Mouse (Mus musculus): ENCODE measurements around the gene Sphk2. TPM values are rescaled to one million over a fixed set of nuclear protein-coding genes. Genes with fewer than 3 reads are reported as not detected.
"Not testable (repeated sequence)": the region's sequence is repeated elsewhere in the genome, so short reads cannot be mapped to it uniquely, and the experiment has no call there.

Gene Sphk2
- polyA plus RNA-seq, 1 experiment from 2014 or later = 16.7 TPM

DNA sequence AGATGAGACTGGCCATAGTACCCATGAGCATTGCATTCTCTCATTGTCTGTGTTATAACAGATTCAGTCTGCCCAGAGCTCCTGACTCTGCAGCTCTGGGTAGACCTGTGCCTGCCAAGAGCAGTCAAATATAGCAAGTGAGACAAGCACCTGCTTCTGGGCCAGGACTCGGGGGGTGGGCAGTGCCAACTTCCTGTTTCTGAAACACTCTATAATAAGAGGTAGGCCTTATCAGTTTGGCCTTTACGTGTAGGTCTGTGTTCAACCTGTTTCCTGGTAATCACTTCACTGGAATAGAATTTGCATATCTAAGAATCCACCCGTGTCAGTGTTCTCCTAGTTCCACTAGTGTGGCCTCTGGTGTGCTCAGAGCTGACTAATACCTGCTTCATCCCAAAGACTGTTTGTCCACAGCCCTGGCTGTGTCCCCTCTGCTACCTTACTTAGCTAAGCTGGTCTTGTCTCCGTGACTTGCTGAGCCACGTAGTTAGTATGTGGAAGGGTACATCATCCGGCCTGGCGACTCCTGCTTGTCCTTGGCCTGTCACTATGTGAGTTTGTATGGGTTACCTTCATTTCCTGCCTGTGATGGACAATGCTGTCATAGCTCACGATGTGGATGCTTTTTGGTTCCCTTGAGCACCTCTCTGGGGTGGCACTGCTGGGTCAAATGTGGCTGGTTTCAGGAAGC lies 36.6 kb downstream of the Sphk2 start:
- Histone ChIP-seq H3K4me2 (replicated peaks) (no peak overlapping the region), H3K36me3 (replicated peaks; ENCODE audit: control insufficient read depth, insufficient read depth) (no peaks in the 10 kb centered on the region), H3K27ac (no peak overlapping the region), H3K4me3 (replicated peaks; ENCODE audit: low read length) (no peak overlapping the region), H3K27me3 (ENCODE audit: control insufficient read depth, insufficient read depth, low read length) (no peaks in the 10 kb centered on the region), H3K9ac (no peak overlapping the region), H3K9me3 (ENCODE audit: control insufficient read depth, low read length) (no peaks in the 10 kb centered on the region), H3K4me1 (replicated peaks; ENCODE audit: control insufficient read depth, insufficient read depth, low read length) (no peaks in the 10 kb centered on the region)
- no peak for DNase-seq (ENCODE audit: low spot score)
- WGBS = 83% methylated on average over 8 of the region's 8 CpGs
- ATAC-seq (ENCODE audit: low FRiP score) = no peak

DNA sequence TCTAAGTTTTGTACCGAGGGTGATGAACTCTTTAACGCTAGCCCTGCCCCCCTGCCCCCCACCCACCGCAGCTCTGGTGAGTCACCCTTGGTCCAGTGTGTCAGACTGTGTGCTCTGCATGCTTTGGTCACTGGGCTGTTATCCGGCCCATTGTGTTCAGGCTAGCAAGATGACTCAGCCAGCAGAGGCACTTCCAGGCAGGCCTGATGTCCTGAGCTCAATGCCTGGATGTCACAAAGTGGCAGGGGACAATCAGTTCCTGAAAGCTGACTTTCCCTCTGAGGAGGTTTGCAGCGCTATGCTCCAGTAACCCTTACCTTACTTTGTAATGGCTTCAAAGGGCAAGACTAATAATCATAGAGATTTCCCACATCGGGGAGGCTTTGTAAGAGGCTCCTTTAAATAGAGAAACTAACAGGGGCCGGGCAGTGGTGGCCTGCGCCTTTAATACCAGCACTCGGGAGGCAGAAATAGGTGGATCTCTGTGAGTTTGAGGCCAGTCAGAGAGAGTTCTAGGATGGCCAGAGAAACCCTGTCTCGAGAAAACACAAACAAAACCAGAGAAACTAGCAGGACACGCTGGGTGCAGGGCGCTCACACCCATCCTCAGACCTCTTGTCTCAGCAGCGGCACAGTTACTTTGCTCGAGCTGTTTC lies 37.7 kb downstream of the Sphk2 start:
- Histone ChIP-seq H3K36me3 (replicated peaks; ENCODE audit: control insufficient read depth, insufficient read depth) (no peaks in the 10 kb centered on the region), H3K27me3 (ENCODE audit: control insufficient read depth, insufficient read depth, low read length) (no peaks in the 10 kb centered on the region), H3K9me3 (ENCODE audit: control insufficient read depth, low read length) (no peaks in the 10 kb centered on the region), H3K9ac (no peak overlapping the region), H3K4me1 (replicated peaks; ENCODE audit: control insufficient read depth, insufficient read depth, low read length) (no peaks in the 10 kb centered on the region), H3K4me2 (replicated peaks) (no peak overlapping the region), H3K27ac (no peak overlapping the region), H3K4me3 (replicated peaks; ENCODE audit: low read length) (no peak overlapping the region)
- 60% methylated on average over 14 of the region's 14 CpGs for WGBS
- DNase-seq (ENCODE audit: low spot score) (no peak), ATAC-seq (ENCODE audit: low FRiP score) (no peak)

DNA sequence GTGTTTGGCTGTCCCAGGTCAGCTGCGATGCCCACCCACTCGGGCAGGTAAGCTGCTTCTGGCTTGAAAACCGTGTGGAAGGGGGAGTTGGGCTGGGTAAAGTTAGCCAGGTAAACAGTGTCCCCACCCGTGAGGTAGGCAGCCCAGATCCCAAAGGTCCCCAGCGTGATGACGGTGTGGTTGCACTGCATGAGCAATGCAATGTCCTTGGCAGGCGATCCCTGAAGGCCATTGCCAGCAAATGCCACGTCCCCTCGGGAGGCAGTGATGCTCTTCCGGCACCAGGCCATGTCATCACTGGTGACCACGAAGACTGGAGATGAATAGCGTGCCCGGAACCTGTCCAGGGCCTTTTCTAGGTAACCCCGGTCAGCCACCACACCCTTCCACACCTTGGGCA lies 39.3 kb downstream of the Sphk2 start:
- H3K27me3 ChIP-seq (ENCODE audit: control insufficient read depth, insufficient read depth, low read length) = no peaks in the 10 kb centered on the region
- no peaks in the 10 kb centered on the region for H3K36me3 ChIP-seq (replicated peaks; ENCODE audit: control insufficient read depth, insufficient read depth)
- no peak overlapping the region for H3K9ac ChIP-seq
- no peak overlapping the region for H3K27ac ChIP-seq
- ATAC-seq (ENCODE audit: low FRiP score) (no peak), DNase-seq (ENCODE audit: low spot score) (no peak)
- WGBS = 93% methylated on average over 14 of the region's 14 CpGs
- no peak overlapping the region for H3K4me3 ChIP-seq (replicated peaks; ENCODE audit: low read length)
- no peaks in the 10 kb centered on the region for H3K4me1 ChIP-seq (replicated peaks; ENCODE audit: control insufficient read depth, insufficient read depth, low read length)
- H3K9me3 ChIP-seq (ENCODE audit: control insufficient read depth, low read length) = no peaks in the 10 kb centered on the region
- no peak overlapping the region for H3K4me2 ChIP-seq (replicated peaks)

DNA sequence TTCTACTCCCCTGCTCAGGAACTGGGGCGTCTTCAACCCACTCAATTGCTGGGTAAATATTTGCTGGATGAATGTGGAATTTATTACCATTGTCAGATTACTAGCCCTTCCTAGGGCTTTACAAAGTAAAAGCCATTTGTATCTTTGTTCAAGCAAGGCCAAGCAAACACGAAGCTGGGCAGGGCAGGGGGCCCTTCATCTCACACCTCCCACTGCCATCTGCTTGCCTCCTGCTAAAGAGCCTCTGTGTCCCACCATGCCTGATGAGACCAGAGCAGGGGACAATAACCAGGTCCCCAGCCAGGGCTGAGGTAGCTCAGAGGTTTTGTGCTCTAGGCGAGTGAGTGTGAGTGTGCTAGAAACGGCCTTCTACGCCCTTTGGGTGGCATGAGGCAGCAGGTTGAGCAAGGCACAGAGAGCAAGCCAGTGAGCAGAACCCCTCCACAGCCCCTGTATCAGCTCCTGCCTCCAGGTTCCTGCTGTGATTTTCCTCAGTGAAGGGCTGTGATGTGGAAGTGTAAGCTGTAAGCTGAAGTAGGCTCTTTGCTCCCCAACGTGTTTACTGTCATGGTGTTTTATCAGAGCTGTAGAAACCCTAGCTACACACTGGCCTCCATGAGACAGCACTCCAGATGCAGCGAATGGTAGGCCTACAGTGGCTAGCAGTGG lies 40.0 kb downstream of the Sphk2 start:
- Histone ChIP-seq H3K9ac (no peak overlapping the region), H3K4me3 (replicated peaks; ENCODE audit: low read length) (no peak overlapping the region), H3K9me3 (ENCODE audit: control insufficient read depth, low read length) (no peaks in the 10 kb centered on the region), H3K36me3 (replicated peaks; ENCODE audit: control insufficient read depth, insufficient read depth) (no peaks in the 10 kb centered on the region), H3K4me1 (replicated peaks; ENCODE audit: control insufficient read depth, insufficient read depth, low read length) (no peaks in the 10 kb centered on the region), H3K4me2 (replicated peaks) (no peak overlapping the region), H3K27ac (no peak overlapping the region), H3K27me3 (ENCODE audit: control insufficient read depth, insufficient read depth, low read length) (no peaks in the 10 kb centered on the region)
- WGBS = 78% methylated on average over 7 of the region's 7 CpGs
- DNase-seq (ENCODE audit: low spot score) = no peak
- no peak for ATAC-seq (ENCODE audit: low FRiP score)

DNA sequence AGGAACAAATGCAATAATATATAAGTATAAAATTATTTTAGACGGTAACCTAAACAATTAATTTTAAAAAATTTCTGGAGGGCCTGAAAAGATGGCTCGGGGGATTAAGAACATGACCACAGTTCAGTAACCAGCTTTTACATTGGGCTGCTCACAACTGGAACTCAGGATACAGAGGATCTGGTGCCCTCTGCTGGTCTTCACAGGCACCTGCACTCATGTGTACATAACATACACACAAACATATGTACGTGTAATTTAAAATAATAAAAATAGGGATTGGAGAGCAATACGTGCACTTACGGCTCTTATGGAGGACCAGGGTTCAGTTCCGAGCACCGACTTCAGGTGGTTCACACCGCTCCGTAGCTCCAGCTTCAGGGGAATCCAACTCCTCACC lies 48.9 kb downstream of the Sphk2 start:
- H3K4me2 ChIP-seq (replicated peaks) = no peak overlapping the region
- H3K27me3 ChIP-seq (ENCODE audit: control insufficient read depth, insufficient read depth, low read length) = no peaks in the 10 kb centered on the region
- H3K36me3 ChIP-seq (replicated peaks; ENCODE audit: control insufficient read depth, insufficient read depth) = no peaks in the 10 kb centered on the region
- DNase-seq (ENCODE audit: low spot score) = no peak
- H3K4me1 ChIP-seq (replicated peaks; ENCODE audit: control insufficient read depth, insufficient read depth, low read length) = no peaks in the 10 kb centered on the region
- no peaks in the 10 kb centered on the region for H3K9me3 ChIP-seq (ENCODE audit: control insufficient read depth, low read length)
- H3K4me3 ChIP-seq (replicated peaks; ENCODE audit: low read length) = no peak overlapping the region
- no peak overlapping the region for H3K27ac ChIP-seq
- H3K9ac ChIP-seq = no peak overlapping the region
- no peak for ATAC-seq (ENCODE audit: low FRiP score)
- WGBS = 94% methylated on average over 9 of the region's 9 CpGs

DNA sequence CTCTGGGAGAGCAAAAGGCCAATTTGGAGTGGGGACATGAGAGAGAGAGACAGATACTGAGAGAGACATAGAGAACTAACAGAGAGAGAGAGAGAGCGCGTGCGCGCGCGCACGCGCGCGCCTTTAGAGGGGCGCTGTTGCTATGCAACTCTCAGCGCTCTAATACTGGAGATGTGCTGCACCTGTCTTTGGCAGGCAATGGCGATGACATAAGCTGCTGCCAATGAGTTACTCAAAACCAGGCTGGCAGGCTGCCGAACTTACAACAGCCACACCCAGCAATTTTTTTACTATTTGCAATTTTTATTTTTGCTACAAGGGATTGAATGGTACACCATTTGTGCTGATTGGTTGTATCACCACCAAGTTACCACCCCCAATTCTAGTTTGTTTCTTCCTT lies 50.0 kb downstream of the Sphk2 start:
- Histone ChIP-seq H3K36me3 (replicated peaks; ENCODE audit: control insufficient read depth, insufficient read depth) (no peaks in the 10 kb centered on the region), H3K4me2 (replicated peaks) (no peak overlapping the region), H3K27ac (no peak overlapping the region), H3K4me1 (replicated peaks; ENCODE audit: control insufficient read depth, insufficient read depth, low read length) (no peaks in the 10 kb centered on the region), H3K9ac (no peak overlapping the region), H3K27me3 (ENCODE audit: control insufficient read depth, insufficient read depth, low read length) (no peaks in the 10 kb centered on the region), H3K9me3 (ENCODE audit: control insufficient read depth, low read length) (no peaks in the 10 kb centered on the region), H3K4me3 (replicated peaks; ENCODE audit: low read length) (no peak overlapping the region)
- DNase-seq (ENCODE audit: low spot score) (no peak), ATAC-seq (ENCODE audit: low FRiP score) (no peak)
- WGBS = 78% methylated on average over 14 of the region's 14 CpGs

DNA sequence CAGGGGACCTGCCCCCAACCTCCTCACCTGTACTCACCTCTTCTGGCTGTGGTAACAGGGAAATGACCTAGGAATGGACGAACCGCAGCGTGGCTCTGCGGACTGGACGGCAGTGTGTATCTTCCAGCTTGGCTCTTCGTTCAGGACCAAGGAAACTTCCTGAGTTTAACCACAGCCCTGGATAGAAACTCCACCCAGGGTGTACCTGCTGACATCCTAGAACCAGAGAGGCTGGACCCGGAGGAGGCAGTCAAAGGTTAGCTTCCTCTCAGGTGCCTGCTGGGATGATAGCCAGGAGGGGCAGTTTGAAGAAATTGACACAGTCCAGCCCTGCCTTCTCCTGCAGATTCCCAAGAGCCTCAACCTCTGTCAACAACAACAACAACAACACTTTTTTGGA lies 51.6 kb downstream of the Sphk2 start, which contains the start of gene Fut2:
TSS of gene Fut2 (minus strand) at position 234 of the 400 bp plus-strand sequence.
- Histone ChIP-seq H3K4me1 (replicated peaks; ENCODE audit: control insufficient read depth, insufficient read depth, low read length) (no peaks in the 10 kb centered on the region), H3K4me3 (replicated peaks; ENCODE audit: low read length) (no peak within 1 kb of the TSS), H3K9me3 (ENCODE audit: control insufficient read depth, low read length) (no peaks in the 10 kb centered on the region), H3K36me3 (replicated peaks; ENCODE audit: control insufficient read depth, insufficient read depth) (no peaks in the 10 kb centered on the region), H3K9ac (no peak within 1 kb of the TSS), H3K4me2 (replicated peaks) (no peak within 1 kb of the TSS), H3K27ac (no peak within 1 kb of the TSS), H3K27me3 (ENCODE audit: control insufficient read depth, insufficient read depth, low read length) (no peaks in the 10 kb centered on the region)
- 82% methylated on average over 7 of the region's 7 CpGs for WGBS
- DNase-seq (ENCODE audit: low spot score) (no peak), ATAC-seq (ENCODE audit: low FRiP score) (no peak)

DNA sequence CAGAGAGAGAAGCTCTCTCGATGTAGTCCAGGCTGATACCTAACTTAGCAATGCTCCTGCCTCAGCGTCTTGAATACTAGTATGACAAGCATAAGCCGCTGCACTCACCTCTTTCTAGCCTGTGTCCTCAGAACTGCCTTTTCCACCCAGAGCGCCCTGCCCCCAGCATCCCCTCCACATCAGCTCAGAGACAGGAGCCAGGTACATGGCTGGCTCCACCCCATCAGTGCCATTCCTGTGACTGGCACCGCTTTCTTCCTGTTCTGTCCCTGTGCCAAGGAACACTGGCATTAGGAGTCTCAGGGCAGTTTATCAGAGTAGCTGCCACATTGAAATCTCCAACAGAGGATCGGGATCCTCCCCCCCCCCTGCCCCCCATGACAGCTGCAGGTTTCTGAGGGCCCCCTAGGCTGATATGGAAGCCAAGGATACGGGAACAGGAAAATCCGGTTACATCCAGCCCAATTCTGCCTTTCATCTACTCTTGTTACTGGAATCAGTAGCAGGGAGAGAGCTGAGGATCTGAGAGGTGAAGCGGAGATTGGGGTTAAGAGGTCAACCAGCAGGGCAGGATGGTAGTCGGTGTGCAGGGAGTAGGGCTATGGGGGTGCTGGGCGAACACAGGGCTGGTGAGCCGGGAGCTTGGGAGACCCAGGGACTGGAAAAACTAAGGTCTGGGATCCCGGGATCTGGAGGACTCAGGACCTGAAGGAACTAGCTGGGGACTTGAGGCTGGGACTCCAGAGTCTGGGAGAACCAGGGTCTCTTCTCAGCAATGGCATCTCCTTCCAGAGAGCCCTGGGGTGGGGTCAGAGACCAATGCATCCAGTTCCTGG lies 52.3 kb downstream of the Sphk2 start:
- no peak for ATAC-seq (ENCODE audit: low FRiP score)
- Histone ChIP-seq H3K9me3 (ENCODE audit: control insufficient read depth, low read length) (no peaks in the 10 kb centered on the region), H3K36me3 (replicated peaks; ENCODE audit: control insufficient read depth, insufficient read depth) (no peaks in the 10 kb centered on the region)

DNA sequence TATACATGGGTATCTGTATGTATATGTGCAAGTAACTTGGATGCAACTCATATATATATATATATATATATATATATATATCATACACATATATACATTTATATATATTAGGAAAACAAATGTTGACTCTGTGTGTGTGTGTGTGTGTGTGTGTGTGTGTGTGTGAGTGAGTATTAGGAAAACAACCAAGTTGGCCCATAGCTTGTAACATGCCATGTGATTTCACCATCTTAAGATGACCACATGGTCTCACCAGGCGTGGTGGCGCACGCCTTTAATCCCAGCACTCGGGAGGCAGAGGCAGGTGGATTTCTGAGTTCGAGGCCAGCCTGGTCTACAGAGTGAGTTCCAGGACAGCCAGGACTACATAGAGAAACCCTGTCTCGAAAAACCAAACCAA lies 56.1 kb downstream of the Sphk2 start:
- H3K27ac ChIP-seq; H3K9me3 ChIP-seq (ENCODE audit: control insufficient read depth, low read length); ATAC-seq (ENCODE audit: low FRiP score); DNase-seq (ENCODE audit: low spot score); H3K36me3 ChIP-seq (replicated peaks; ENCODE audit: control insufficient read depth, insufficient read depth); H3K27me3 ChIP-seq (ENCODE audit: control insufficient read depth, insufficient read depth, low read length); H3K4me2 ChIP-seq (replicated peaks); H3K4me3 ChIP-seq (replicated peaks; ENCODE audit: low read length); H3K9ac ChIP-seq; H3K4me1 ChIP-seq (replicated peaks; ENCODE audit: control insufficient read depth, insufficient read depth, low read length): not testable (repeated sequence)
- WGBS = 85% methylated on average over 6 of the region's 6 CpGs

More for the DNA sequence above, 52.3 kb downstream of the Sphk2 start:
- 69% methylated on average over 13 of the region's 13 CpGs for WGBS
- no peaks in the 10 kb centered on the region for H3K4me1 ChIP-seq (replicated peaks; ENCODE audit: control insufficient read depth, insufficient read depth, low read length)
- no peak overlapping the region for H3K4me3 ChIP-seq (replicated peaks; ENCODE audit: low read length)
- no peak overlapping the region for H3K4me2 ChIP-seq (replicated peaks)
- DNase-seq (ENCODE audit: low spot score) = no peak
- H3K9ac ChIP-seq = no peak overlapping the region
- no peak overlapping the region for H3K27ac ChIP-seq
- H3K27me3 ChIP-seq (ENCODE audit: control insufficient read depth, insufficient read depth, low read length) = no peaks in the 10 kb centered on the region

Data from hindbrain, embryonic 14.5 days (tissue).